Mouse (Mus musculus): ENCODE data around the gene Kcnk3. TPM values are rescaled to one million over a fixed set of nuclear protein-coding genes. Genes with fewer than 3 reads are reported as not detected.

The Kcnk3 gene
- polyA plus RNA-seq, 1 experiment from 2014 or later, result 0.12 TPM

DNA sequence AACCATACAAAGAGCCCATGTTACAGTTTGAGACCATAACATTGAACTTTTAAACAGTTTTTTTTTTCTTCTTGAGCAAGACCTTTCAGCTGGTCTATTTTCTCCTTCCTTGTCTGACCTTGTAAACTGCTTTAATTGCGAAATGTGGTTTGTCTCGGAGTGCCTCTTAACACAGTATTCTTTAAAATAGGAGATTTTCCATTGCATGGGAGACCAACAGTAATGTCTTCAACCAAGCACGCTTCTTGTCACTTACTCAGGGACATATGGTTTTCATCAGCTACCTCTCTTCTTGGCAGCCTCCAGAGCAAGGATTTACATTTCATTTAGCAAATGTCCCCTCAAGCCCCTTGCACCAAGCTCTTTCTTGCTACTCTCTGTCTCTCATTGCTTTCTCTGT lies 31.7 kb upstream of the Kcnk3 start:
- no peak for ATAC-seq (ENCODE audit: insufficient number of reproducible peaks, low FRiP score, low TSS enrichment, low read depth)
- WGBS, result 57% methylated on average over 3 of the region's 3 CpGs
- Histone ChIP-seq H3K9ac (ENCODE audit: low read length) (no peak overlapping the region), H3K27ac (replicated peaks; ENCODE audit: low read depth, low read length) (no peak overlapping the region), H3K4me2 (ENCODE audit: low read depth, severe bottlenecking) (no peak overlapping the region), H3K4me3 (ENCODE audit: low read depth, low read length) (no peak overlapping the region), H3K9me3 (ENCODE audit: control insufficient read depth, low read length) (no peaks in the 10 kb centered on the region), H3K27me3 (ENCODE audit: control insufficient read depth, insufficient read depth, low read length) (no peaks in the 10 kb centered on the region), H3K4me1 (ENCODE audit: control insufficient read depth, insufficient read depth, low read length) (no peaks in the 10 kb centered on the region), H3K36me3 (ENCODE audit: control insufficient read depth, insufficient read depth, low read length) (no peaks in the 10 kb centered on the region)
- DNase-seq (ENCODE audit: low spot score), result no peak

DNA sequence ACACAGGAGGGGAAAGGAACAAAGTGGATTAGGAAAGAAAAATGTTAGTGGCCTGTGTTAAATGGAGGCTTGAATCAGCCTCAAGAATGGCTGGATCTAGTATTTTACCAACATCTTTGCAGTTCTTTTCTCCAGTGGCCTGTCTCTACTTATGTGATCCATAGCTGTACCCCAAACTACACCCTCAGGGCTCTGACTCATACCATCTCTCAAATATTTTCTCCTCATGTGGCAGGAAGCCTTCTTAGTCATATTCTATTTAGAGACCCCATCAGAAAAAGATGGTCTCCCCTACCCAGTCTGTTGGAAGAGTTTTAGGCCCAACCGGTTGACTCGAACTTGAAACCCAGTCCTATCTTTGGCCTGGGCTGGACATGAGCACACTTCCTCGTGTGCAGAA lies 28.5 kb upstream of the Kcnk3 start:
- H3K27ac ChIP-seq (replicated peaks; ENCODE audit: low read depth, low read length), result no peak overlapping the region
- H3K4me1 ChIP-seq (ENCODE audit: control insufficient read depth, insufficient read depth, low read length), result no peaks in the 10 kb centered on the region
- H3K9ac ChIP-seq (ENCODE audit: low read length), result no peak overlapping the region
- no peak overlapping the region for H3K4me2 ChIP-seq (ENCODE audit: low read depth, severe bottlenecking)
- DNase-seq (ENCODE audit: low spot score), result no peak
- no peaks in the 10 kb centered on the region for H3K36me3 ChIP-seq (ENCODE audit: control insufficient read depth, insufficient read depth, low read length)
- no peak overlapping the region for H3K4me3 ChIP-seq (ENCODE audit: low read depth, low read length)
- H3K27me3 ChIP-seq (ENCODE audit: control insufficient read depth, insufficient read depth, low read length), result no peaks in the 10 kb centered on the region
- no peak for ATAC-seq (ENCODE audit: insufficient number of reproducible peaks, low FRiP score, low TSS enrichment, low read depth)
- 89% methylated on average over 3 of the region's 3 CpGs for WGBS
- no peaks in the 10 kb centered on the region for H3K9me3 ChIP-seq (ENCODE audit: control insufficient read depth, low read length)

DNA sequence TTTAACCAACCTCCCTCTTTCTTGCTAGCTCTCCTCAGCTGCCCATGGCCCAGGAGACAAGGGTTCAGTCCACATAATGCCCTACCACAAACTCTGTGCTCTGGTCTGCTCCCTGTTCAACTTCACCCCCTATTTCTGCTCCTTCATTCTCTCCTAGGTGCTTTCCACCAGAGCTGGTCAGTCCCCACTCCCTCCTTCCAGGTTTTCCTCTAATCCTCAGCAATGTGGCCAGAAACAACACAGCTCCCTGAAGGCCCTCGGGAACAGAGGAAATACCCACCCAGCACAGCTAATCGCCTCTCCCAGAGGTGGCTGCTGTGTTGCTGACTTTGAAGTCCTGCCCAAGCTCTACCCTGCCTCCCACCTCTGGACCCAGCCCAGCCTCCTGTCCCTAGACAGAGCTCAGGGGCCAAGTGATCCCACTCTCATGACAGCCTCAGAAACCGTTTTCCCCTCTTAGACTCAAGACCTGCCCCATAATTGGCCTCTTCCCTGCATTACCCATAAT lies 27.9 kb upstream of the Kcnk3 start:
- Histone ChIP-seq H3K4me2 (ENCODE audit: low read depth, severe bottlenecking) (no peak overlapping the region), H3K4me3 (ENCODE audit: low read depth, low read length) (no peak overlapping the region), H3K27ac (replicated peaks; ENCODE audit: low read depth, low read length) (no peak overlapping the region), H3K9me3 (ENCODE audit: control insufficient read depth, low read length) (no peaks in the 10 kb centered on the region), H3K4me1 (ENCODE audit: control insufficient read depth, insufficient read depth, low read length) (no peaks in the 10 kb centered on the region), H3K36me3 (ENCODE audit: control insufficient read depth, insufficient read depth, low read length) (no peaks in the 10 kb centered on the region), H3K27me3 (ENCODE audit: control insufficient read depth, insufficient read depth, low read length) (no peaks in the 10 kb centered on the region), H3K9ac (ENCODE audit: low read length) (no peak overlapping the region)
- DNase-seq (ENCODE audit: low spot score) (no peak), ATAC-seq (ENCODE audit: insufficient number of reproducible peaks, low FRiP score, low TSS enrichment, low read depth) (no peak)
- WGBS, result 18% methylated on average over 3 of the region's 3 CpGs

DNA sequence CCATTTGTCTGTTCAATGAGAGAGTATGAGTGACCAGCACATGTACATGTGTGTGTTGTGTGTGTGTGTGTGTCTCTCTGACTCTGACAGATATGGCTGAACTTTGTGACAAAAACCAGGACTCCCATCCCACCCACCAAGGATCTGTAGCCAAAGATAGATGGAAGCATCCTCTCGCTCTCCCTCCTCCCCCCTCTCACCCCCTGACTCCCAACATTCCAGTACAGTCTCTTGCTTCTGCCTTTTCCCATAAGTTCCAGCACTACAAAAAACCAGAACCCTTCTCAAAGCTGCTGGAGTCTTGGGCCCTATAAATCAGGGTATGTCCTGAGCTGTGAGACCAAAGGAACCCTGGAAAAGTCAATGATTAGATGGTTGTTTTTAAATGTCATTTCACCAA lies 19.5 kb upstream of the Kcnk3 start:
- Histone ChIP-seq H3K27ac (replicated peaks; ENCODE audit: low read depth, low read length) (no peak overlapping the region), H3K36me3 (ENCODE audit: control insufficient read depth, insufficient read depth, low read length) (no peaks in the 10 kb centered on the region), H3K4me3 (ENCODE audit: low read depth, low read length) (no peak overlapping the region), H3K9ac (ENCODE audit: low read length) (no peak overlapping the region), H3K4me1 (ENCODE audit: control insufficient read depth, insufficient read depth, low read length) (no peaks in the 10 kb centered on the region), H3K27me3 (ENCODE audit: control insufficient read depth, insufficient read depth, low read length) (no peaks in the 10 kb centered on the region), H3K4me2 (ENCODE audit: low read depth, severe bottlenecking) (no peak overlapping the region), H3K9me3 (ENCODE audit: control insufficient read depth, low read length) (no peaks in the 10 kb centered on the region)
- WGBS, result 74% methylated on average over 1 of the region's 1 CpGs
- DNase-seq (ENCODE audit: low spot score), result no peak
- ATAC-seq (ENCODE audit: insufficient number of reproducible peaks, low FRiP score, low TSS enrichment, low read depth), result no peak

DNA sequence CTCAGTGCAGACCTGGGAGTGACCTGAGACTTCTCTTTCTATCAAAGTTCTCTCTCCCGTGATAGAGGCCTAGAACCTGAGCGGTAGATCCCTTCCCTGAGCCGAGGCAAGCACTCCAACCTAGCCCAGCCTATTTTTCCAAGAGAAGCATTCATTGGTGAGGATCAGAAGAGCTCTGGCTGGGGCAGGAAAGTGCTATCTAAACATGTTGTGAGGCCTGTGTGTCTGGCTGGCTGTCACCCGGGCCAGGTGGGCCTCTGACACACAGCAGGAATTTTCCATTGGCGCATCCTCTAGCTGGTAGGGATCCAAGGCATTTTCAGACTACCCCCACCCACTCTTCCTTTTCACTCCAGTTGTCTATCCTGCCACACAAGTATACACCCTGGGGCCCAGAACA lies 16.1 kb upstream of the Kcnk3 start:
- H3K4me2 ChIP-seq (ENCODE audit: low read depth, severe bottlenecking), result no peak overlapping the region

DNA sequence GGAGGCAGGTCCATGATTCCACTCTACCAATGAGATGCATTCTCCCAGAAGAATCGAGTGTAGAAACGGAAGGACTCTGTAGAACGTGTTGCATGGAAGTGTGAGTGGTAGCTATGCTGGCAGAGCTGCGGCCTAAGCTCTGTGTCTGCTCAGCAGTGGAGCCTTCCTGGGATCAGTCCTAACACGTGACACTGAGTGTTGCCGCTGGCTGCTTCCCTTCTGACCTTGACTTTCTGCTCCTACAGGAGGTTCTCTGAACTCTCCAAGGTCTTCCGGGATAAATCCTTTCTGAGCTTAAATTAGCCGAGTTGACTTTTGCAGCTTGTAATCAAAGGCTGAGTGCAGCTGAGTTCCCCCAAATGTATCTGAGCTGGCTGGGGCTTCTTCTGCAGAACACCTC lies 13.6 kb upstream of the Kcnk3 start:
- no peaks in the 10 kb centered on the region for H3K9me3 ChIP-seq (ENCODE audit: control insufficient read depth, low read length)
- no peaks in the 10 kb centered on the region for H3K4me1 ChIP-seq (ENCODE audit: control insufficient read depth, insufficient read depth, low read length)
- H3K4me3 ChIP-seq (ENCODE audit: low read depth, low read length), result no peak overlapping the region
- no peaks in the 10 kb centered on the region for H3K27me3 ChIP-seq (ENCODE audit: control insufficient read depth, insufficient read depth, low read length)
- DNase-seq (ENCODE audit: low spot score) (no peak), ATAC-seq (ENCODE audit: insufficient number of reproducible peaks, low FRiP score, low TSS enrichment, low read depth) (no peak)
- no peak overlapping the region for H3K4me2 ChIP-seq (ENCODE audit: low read depth, severe bottlenecking)
- no peaks in the 10 kb centered on the region for H3K36me3 ChIP-seq (ENCODE audit: control insufficient read depth, insufficient read depth, low read length)
- H3K27ac ChIP-seq (replicated peaks; ENCODE audit: low read depth, low read length), result no peak overlapping the region
- no peak overlapping the region for H3K9ac ChIP-seq (ENCODE audit: low read length)
- WGBS, result 84% methylated on average over 8 of the region's 8 CpGs

More for the DNA sequence above, 16.1 kb upstream of the Kcnk3 start:
- Histone ChIP-seq H3K27ac (replicated peaks; ENCODE audit: low read depth, low read length) (no peak overlapping the region), H3K9me3 (ENCODE audit: control insufficient read depth, low read length) (no peaks in the 10 kb centered on the region), H3K4me1 (ENCODE audit: control insufficient read depth, insufficient read depth, low read length) (no peaks in the 10 kb centered on the region), H3K4me3 (ENCODE audit: low read depth, low read length) (no peak overlapping the region), H3K27me3 (ENCODE audit: control insufficient read depth, insufficient read depth, low read length) (no peaks in the 10 kb centered on the region), H3K36me3 (ENCODE audit: control insufficient read depth, insufficient read depth, low read length) (no peaks in the 10 kb centered on the region), H3K9ac (ENCODE audit: low read length) (no peak overlapping the region)
- 77% methylated on average over 5 of the region's 5 CpGs for WGBS
- ATAC-seq (ENCODE audit: insufficient number of reproducible peaks, low FRiP score, low TSS enrichment, low read depth) (no peak), DNase-seq (ENCODE audit: low spot score) (no peak)

DNA sequence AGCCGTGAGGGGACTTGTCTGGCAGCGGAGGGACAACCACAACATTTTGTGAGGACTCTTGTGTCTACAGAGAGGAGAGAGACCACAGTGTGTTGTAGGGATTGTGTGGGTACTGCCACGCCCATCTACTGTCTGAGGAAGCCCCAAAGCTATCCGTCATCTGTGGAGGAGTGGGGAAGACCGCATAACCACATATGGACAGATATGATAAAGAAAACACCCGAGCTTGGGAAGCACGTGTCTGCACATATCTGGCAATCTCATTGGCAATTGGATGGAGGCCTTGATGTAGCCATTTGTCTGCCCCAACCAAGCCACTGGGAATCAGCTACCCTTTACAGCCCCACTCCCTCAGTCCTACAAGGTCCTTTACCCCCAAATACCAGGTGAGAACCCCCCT lies 11.7 kb upstream of the Kcnk3 start:
- no peak for DNase-seq (ENCODE audit: low spot score)
- Histone ChIP-seq H3K36me3 (ENCODE audit: control insufficient read depth, insufficient read depth, low read length) (no peaks in the 10 kb centered on the region), H3K9me3 (ENCODE audit: control insufficient read depth, low read length) (no peaks in the 10 kb centered on the region), H3K4me3 (ENCODE audit: low read depth, low read length) (no peak overlapping the region), H3K4me1 (ENCODE audit: control insufficient read depth, insufficient read depth, low read length) (no peaks in the 10 kb centered on the region), H3K9ac (ENCODE audit: low read length) (no peak overlapping the region), H3K4me2 (ENCODE audit: low read depth, severe bottlenecking) (no peak overlapping the region), H3K27ac (replicated peaks; ENCODE audit: low read depth, low read length) (no peak overlapping the region), H3K27me3 (ENCODE audit: control insufficient read depth, insufficient read depth, low read length) (no peaks in the 10 kb centered on the region)
- 85% methylated on average over 7 of the region's 7 CpGs for WGBS
- ATAC-seq (ENCODE audit: insufficient number of reproducible peaks, low FRiP score, low TSS enrichment, low read depth), result no peak

DNA sequence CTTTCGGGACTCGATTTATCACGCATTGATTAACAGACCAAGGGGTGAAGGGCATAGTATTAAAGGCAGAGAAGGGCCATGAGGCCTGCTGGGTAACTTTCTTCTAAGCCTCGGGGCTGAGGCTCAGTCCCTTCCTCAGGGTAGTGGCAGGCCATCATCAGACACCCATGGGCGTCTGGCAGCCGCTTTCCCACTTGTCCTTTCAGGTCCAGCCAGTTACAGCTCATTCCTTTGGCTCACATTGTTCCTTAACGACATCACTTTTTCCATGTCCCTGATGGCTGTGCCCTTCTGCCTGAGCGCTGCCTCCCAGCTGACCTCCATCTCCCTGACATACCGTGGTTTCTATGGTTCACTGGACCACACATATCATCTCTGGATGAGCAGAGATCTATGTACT lies 10.7 kb upstream of the Kcnk3 start:
- Histone ChIP-seq H3K4me3 (ENCODE audit: low read depth, low read length) (no peak overlapping the region), H3K27ac (replicated peaks; ENCODE audit: low read depth, low read length) (no peak overlapping the region), H3K36me3 (ENCODE audit: control insufficient read depth, insufficient read depth, low read length) (no peaks in the 10 kb centered on the region), H3K27me3 (ENCODE audit: control insufficient read depth, insufficient read depth, low read length) (no peaks in the 10 kb centered on the region), H3K9me3 (ENCODE audit: control insufficient read depth, low read length) (no peaks in the 10 kb centered on the region), H3K9ac (ENCODE audit: low read length) (no peak overlapping the region), H3K4me1 (ENCODE audit: control insufficient read depth, insufficient read depth, low read length) (no peaks in the 10 kb centered on the region), H3K4me2 (ENCODE audit: low read depth, severe bottlenecking) (no peak overlapping the region)
- WGBS, result 61% methylated on average over 9 of the region's 9 CpGs
- no peak for ATAC-seq (ENCODE audit: insufficient number of reproducible peaks, low FRiP score, low TSS enrichment, low read depth)
- DNase-seq (ENCODE audit: low spot score), result no peak

DNA sequence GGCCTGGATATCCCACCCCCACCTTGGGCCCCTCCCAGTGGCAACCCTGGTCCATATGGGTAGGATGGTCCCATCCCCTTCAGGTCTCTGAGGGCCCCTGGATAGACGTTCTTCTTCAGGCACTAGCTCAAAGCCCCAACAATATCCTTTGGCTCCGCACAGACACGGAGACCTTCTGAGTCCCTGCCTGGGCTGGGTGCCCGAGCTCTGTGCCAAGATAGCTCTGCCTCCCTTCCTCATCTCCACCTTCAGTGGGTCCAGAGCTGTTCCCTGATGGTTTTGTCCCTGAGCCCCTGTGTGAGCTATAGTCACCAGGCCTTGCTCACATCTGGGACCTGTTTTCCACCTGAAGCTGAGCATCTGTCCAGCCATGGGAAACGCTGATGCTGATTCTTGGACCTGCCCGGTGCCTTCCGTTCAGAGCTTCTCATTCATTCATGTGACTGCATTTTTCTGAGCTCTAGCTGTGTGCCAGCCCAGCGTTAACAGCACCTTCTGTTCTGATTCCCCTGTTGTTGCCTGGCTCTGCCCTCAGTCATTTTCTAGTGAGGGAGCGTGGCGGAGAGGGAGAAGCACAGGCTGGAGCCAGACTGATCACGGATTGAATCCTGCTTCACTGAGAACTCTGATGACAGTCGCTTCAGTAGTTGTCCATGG lies 10.2 kb upstream of the Kcnk3 start:
- Histone ChIP-seq H3K4me1 (ENCODE audit: control insufficient read depth, insufficient read depth, low read length) (no peaks in the 10 kb centered on the region), H3K9ac (ENCODE audit: low read length) (no peak overlapping the region), H3K36me3 (ENCODE audit: control insufficient read depth, insufficient read depth, low read length) (no peaks in the 10 kb centered on the region), H3K27ac (replicated peaks; ENCODE audit: low read depth, low read length) (no peak overlapping the region), H3K9me3 (ENCODE audit: control insufficient read depth, low read length) (no peaks in the 10 kb centered on the region), H3K4me3 (ENCODE audit: low read depth, low read length) (no peak overlapping the region), H3K4me2 (ENCODE audit: low read depth, severe bottlenecking) (no peak overlapping the region), H3K27me3 (ENCODE audit: control insufficient read depth, insufficient read depth, low read length) (no peaks in the 10 kb centered on the region)
- ATAC-seq (ENCODE audit: insufficient number of reproducible peaks, low FRiP score, low TSS enrichment, low read depth) (no peak), DNase-seq (ENCODE audit: low spot score) (no peak)
- WGBS, result 82% methylated on average over 12 of the region's 12 CpGs
